Mouse (Mus musculus) erythroblast, adult 5-6 weeks (primary cell): ENCODE results near the gene Gm5475. TPM values are rescaled to one million over a fixed set of nuclear protein-coding genes. Genes with fewer than 3 reads are reported as not detected.
"Not testable (repeated sequence)": the region's sequence is repeated elsewhere in the genome, so short reads cannot be mapped to it uniquely, and the experiment has no call there.

Experiments used
- ATAC-seq: replicated peaks from 2 replicates; pipeline ENCODE4 v1.8.0; 2016; ENCODE audit warnings: moderate number of reproducible peaks, mild to moderate bottlenecking, moderate TSS enrichment, inconsistent platforms; ENCODE audit not compliant: poor library complexity, low FRiP score, severe bottlenecking
- total RNA-seq, 2 experiments: library from RNA; stranded (forward) in 1 of 2; stranded (reverse) in 1 of 2; fragments of 150-400 nt in 1 of 2; fragments of 200-764, 138-1000 nt in 1 of 2; gene quantifications; 2 replicates each; pipeline versions ENCODE4 v1.2.3 to v1.2.4; 2015 to 2017; ENCODE audit warnings: low replicate concordance in 2 of 2

The Gm5475 gene
- not detected in 2 replicates for total RNA-seq (2015; ENCODE audit: low replicate concordance)
- not detected in 2 replicates for total RNA-seq (2017; ENCODE audit: low replicate concordance)

DNA sequence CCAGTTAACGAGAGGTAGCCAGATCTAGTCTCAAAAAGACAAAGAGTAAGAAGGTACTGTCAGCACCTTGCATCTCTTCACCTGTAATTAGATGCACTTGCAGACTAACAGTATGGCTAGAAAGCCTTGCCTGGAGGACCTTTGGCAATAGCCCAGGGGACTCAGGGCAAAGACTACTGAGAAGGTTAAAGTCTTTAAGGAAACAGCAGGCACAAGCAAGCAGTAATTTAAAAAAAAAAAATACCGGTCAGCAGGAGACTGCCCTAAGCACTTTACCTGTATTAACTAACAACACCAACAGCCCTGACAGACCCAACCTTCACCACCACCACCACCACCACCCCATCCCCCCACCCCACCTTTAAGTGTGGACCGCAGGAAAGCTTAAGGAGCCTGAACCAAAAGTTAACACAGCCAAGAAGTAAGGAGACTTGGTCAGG is at the start of gene Gm5475:
Gm5475 (plus strand) TSS at position 390 of the 440 bp plus-strand sequence.
- not testable (repeated sequence) for ATAC-seq

DNA sequence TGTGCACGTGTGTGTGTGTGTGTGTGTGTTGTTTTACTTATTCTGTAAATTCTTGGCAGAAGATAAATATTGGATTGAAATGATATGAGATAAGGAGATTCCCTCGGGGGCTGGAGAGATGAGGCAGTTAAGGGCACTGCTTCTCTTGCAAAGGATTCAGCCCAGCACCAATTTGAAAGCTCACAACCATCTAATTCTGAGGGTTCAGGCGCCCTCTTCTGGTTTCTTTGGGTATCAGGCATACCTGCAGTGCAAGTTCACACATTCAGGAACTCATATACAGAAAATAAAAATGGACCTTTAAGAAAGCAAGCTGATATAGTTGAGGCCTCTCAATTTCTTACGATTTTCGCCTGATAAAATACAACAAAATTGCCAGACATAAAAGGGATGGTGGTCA is 46.9 kb upstream of the Gm5475 start:
- ATAC-seq, result peak; percentile 58; the same call in 1 of the 2 replicates

DNA sequence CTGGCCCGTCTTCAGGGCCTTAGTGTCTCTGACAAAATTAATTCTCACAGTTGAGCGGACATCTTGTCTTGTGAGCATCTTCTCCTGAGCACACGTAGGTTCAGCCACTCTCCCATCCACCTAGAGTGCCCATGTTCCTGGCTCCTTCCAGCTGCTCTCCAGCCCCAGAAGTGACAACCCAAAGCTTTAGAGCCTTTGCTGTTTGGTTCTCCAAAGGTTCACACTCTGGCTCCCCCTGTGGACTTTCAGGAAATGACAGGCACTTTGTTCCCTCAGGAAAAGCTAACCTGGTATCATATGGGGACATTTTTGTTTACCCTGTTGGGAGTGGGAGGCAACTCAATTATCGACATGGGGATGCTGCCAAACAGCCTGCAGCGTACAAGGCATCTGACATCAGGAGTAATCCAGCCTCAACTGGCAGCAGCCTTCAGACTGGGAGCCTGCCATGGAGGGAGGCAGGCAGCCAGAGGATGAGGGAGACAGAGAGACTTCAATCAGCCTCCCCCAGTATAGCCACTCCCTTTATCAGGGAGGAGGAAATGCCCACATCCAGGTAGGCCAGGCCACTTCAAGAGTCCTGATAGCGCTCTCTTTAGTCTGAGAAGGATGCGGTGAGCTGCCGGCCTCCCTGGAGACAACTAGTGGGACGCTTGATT is 44.0 kb upstream of the Gm5475 start:
- ATAC-seq, result peak; percentile 80

DNA sequence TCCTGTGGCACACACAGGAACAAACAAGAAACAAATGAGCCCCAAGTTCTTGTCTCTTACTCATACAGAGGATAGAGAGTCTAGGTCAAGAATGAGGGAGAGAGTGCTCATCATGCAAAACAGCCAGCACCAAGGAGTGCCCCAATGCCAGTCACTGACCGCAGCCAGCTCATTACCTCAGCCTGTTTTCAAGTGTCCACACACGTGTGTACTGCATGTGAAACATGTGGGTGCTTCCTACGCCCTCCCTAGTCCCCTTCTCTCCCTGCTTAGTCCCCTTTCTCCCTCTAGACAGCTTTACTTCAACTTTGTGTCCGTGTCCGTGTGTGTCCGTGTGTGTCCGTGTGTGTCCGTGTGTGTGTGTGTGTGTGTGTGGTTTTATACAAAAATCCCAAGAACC is 42.3 kb upstream of the Gm5475 start:
- ATAC-seq, result no peak

DNA sequence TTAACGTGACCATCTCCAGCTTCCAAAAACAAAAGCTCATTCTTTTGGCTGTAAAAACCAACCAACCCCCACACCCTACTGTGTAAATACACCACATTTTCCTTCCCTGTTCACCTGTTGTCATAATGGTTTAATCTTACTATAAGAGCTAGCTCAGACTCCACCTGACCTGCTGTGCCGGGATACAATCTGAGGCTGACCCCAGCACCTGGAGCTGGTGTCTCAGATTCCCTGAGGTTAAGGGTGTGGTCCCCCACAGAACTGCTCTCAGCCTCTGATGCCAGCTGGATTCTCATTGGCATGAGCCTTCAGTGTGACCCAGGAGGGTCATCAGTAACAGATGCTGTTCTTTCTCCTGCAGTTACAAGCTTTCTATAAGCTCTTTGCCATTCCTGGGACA is 41.8 kb upstream of the Gm5475 start:
- no peak for ATAC-seq

DNA sequence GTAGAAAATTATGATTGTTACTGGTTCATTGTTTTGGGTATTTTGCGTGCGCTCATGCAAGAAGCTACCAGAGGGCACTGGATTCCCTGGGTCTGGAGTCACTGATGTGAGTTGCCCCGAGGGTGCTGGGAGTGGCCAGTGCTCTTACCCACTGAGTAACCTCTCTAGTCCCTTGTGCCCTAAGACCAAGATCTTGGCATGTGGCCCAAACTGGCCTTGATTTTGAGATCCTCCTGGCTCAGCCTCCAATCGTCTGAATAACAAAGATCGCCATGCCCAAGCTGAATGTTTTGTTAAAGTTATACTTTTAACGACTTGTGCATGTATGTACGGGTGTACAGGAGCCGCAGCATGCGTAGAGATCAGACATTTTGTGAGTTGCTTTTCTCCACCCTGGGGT is 36.2 kb upstream of the Gm5475 start:
- ATAC-seq, result no peak

DNA sequence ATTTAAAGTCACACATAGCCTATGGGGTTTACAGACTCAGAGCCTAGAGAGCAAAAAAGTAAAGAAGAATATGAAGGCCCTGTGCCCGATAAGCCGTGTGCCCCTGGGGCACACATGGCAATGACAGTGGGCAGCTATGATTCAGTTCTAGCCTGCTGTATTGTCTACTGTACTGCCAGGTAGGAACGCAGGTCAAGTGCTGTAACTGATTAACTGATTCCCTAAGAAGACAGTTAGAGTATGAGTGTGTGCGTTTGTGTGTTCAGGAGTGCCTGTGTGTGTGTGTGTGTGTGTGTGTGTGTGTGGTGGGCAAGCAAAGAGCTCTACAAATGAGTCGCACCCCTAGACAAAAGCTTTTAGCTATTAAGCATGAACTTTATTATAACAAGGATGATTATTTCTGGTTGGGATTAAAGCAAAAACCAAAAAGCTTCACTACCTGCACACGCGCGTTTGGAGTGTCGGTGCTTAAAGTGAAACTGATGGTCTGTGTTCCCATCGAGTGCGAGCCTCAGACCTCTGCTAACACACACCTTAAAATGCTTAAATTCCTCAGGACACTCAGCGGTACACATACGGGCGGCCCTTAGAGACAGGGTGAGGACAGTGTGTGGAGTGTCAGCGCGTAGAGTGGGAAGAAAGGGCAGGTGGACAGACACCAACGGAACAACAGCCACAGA is 34.3 kb upstream of the Gm5475 start:
- no peak for ATAC-seq

DNA sequence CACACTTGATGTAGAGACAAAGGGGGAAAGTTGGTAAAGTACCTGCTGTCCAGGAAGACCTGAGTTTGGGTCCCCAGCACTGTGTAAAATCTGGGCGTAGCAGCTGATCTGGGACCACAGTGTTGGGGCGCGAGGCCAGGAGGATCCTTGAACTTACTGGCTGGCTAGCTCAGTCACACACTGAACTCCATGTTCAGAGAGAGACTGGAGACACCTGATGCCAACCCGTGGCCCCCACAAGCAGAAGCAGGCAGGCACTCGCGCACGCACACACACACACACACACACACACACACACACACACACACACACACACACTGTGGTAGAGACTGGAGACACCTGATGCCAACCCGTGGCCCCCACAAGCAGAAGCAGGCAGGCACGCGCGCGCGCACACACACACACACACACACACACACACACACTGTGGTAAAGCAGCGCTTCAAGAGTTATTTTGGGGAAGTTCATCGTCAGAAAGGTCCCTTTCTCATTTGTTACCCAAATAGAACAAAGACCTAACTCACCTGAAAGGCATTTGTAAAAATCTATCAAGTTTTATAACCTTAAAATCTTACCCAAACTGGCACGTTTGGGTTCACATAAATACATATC is 33.6 kb upstream of the Gm5475 start:
- no peak for ATAC-seq

DNA sequence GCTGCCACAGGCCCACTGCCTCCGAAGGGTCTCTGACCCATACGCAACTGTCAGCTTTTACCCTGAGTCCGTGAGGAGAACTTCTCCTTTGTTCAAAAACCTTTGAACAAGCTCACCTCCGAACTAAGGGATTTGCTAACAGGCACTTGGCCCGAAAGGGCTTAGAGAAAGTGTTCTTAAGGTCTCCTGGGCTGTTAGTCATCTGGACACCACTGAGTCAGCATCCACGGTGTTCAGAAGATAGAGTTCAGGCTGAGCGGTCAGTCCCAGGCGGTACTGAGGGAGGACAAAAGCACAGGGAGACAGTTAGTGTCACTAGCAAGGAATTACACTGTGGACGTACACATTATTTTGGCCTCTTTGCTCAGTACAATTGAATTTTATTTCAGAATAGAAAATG is 33.1 kb upstream of the Gm5475 start:
- ATAC-seq, result no peak

DNA sequence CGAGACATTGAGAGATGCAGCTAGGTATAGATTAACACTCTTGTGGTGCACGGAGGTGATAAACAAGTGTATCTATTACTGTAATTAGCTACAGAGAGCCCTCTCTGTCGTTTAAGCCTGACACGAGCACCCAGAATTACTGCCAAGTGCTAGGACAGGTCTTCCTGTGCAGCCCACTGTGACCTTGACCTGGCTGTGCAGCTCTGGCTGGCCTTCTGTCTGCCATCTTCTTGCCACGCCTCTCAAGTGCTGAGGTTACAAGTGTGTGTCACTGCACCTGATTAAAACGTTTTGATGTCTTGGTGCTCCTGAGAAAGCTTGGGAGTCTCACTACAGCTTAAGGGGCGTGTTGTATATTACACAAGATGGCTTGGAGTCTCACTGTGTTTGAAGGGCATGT is 30.9 kb upstream of the Gm5475 start:
- ATAC-seq, result no peak

DNA sequence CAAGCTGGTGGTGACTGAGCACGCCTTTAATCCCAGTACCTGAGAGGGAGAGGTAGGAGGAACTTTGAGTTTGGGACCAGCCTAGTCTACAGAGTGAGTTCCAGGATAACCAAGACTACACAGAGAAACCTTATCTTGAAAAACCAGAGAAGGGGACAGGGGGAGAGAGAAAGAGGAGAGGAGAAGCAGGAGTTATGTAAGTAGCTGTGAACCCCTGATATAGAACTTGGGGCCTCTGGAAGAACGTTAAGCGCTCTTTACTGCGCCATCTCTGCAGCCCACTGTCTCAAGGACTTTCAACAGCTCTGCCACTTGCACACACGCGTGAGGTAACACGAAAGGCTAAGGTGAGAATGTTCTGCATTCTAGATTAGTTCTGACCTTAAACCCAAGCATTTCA is 30.3 kb upstream of the Gm5475 start:
- peak; percentile 51 for ATAC-seq

DNA sequence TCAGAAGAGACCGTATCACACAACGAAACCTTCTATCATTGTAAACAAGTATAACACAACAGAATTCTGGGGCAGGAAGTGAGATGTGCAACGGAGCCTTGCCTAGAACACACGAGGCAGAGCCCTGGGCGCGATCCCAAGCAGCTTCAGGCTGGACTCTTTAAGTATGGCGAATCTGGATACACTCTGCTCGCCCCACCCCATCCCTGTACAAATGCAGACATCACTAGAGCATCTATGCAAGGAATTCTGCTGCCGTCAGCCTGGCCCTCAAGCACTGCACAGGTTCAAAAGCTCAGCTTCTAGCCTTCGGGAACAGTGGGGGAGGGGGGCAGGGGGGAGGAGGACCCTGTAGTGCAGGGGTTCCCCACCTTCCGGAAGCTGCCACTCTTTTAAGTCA is 28.9 kb upstream of the Gm5475 start:
- no peak for ATAC-seq

DNA sequence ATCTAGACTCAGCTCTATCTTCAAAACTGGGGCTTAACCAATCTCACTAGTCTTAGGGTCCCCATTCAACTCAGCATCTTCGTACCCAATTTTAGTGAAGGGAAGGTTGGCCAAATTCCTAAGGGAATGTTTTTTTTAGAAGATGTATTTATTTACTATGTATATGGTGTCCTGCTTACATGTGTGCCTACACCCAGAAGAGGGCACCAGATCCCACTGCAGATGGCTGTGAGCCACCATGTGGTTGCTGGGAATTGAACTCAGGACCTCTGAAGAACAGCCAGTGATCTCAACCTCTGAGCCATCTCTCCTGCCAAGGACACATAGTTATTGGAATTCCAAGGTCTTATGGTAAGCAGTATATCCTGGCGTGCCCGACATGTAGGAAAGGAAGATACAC is 26.4 kb upstream of the Gm5475 start:
- ATAC-seq, result no peak

DNA sequence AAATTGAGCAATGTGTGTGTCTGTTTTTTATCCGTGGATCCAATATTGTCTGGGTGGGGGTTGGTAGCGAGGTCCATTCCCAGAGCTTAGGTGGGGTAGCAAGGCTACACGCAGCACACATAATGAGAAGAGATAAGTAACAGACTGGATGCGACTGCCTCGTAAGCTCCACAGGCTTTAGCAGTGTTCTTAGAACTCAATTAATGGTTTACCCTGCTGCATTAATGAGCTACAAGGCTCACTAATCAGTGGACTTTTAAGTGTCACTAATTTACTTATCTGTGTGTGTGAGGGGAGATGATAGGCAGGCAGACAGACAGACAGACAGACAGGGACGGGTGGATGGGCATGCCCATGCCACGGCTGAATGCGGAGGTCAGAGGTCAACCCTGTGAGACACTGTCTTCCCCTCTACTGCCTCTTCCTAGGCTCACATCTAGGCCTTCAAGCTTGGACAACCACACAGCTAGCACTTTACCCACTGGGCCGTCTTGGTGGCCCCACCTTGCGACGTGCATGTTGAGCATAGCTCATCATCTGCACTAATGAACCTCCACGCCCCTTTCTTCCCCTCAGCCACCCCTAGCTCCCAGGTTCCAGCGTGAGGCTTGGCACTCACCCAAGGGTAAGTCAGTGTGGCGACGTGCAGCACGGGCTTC is 21.2 kb upstream of the Gm5475 start:
- ATAC-seq, result no peak

DNA sequence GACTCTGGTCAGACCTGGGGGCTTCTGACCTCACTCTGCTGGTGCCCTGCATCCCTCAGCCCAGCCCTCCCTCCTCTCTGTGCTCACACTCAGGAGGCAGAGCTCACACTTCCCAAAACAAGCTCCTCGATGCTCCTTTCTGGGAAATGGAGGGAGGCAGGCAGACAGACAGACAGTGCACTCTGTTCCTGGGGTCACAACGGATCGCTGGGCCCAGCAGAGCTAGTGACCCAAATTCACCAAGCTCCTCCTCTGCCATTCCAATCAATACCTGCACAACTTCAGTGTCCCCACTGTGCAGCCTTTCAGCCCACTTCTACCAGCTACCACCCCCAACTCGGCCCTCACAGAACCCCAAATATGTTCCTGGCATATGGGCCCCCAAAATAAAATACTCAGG is 20.1 kb upstream of the Gm5475 start:
- ATAC-seq, result no peak

DNA sequence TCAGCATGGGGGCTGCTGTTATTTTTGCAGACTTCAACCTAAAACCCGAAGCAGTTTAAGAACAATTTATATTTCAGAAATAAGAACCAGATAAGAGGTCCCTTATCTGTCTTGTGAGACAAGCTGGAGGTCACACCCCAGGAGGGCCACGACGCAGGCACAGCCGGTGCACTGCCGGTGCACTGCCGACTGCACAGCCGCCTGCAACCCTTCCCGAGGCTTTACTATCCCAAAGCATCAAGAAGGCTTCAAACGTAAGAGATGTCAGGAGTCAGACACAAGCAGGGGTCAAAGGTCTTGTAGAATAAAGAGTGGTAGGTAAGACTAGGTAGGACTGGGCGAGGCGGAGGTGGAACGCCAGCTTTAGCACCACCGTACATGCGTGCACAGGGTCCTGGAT is 19.6 kb upstream of the Gm5475 start:
- ATAC-seq, result no peak

DNA sequence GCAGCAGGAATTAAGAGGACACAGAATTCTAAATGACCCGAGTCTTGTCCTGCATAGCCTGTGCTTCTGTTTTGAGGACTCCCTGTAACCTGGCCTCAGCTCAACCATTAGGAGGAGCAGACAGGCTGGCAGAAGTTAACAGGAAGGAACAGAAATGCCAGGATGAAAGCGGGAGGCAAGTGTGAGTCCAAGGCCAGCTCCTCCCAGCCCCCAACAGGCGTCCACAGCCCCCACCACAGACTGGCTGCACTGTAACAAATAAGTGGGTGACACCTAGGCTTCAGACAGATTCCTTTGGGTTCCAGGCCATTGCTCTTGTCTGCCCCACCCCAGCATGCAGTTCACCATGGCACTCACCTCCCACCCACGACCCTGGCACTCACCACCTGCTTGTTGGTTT is 19.1 kb upstream of the Gm5475 start:
- no peak for ATAC-seq

DNA sequence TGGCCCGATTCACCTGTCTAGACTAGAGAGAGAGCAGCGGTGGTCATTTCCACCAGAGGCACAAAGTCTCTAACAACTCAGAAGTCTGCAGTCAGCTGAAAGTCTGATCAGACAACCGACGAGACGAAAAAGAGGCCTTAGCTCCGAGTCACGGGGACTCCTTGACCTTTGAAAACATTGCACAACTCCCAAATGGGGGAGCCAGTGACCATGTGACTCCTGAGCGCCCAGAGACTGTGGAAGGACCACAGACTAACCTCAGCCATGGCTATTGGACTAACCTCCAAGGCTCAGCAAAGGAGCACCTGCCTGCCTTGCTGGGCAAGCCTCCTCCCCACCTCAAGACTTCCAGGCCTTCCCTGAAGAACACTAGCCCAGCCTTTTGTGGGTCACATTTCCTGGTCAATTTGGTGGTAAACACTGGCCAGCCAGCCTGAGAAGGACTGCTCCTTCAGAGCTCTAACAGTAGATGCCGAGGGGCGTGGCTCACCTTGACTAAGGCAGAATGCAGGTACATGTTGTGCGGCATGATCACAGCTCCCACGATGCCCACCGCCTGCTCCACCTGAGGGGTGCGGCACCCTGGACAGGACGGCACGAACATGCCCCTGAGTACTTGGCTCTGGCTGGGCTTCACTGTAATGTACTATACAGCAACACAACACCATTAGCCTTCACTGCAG is 18.5 kb upstream of the Gm5475 start:
- ATAC-seq, result no peak

DNA sequence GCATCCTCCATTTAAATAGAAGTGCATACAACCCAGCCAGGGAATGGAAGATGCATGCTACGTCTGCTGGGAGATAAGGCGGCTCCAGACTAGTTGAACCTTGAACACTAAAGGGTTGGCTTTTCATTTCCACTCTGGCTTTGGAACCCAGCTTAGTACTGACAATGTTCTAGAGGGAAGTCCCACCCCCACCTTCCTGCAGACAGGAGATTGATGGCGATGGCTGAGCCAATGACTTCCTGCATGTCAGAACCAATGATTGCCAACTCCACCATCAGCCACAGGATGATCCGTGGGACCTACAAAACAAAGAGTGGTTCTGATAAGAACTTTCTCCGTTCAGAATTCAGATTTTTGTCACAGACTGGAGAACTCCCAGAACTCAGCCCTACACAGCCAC is 15.9 kb upstream of the Gm5475 start:
- ATAC-seq, result no peak
